Comparison of ENCODE assay signal across 27 mouse cellular contexts in the genomic region with DNA sequence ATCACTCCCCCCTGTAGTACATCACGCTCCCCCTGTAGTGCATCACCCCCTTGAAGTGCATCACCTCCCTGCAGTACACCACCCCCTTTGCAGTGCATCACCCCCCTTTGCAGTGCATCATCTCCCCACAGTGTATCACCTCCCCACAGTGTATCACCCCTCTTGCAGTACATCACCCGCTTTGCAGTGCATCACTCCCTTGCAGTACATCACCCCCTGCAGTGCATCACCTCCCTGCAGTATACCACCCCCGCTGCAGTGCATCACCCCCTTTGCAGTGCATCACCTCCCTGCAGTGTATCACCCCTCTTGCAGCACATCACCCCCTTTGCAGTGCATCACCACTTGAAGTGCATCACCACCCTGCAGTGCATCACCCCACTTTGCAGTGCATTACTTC. TPM values are rescaled to one million over a fixed set of nuclear protein-coding genes. Genes with fewer than 3 reads are reported as not detected.
DNase-seq lines count a peak whose midpoint lies in the region; ATAC-seq and TF ChIP-seq lines count a peak whose summit lies in the region.
"Had no signal": no experiment of that assay in that cellular context is flagged by ENCODE, and none has a peak within 500 bp of the region (broad histone marks: within the 10 kb centered on the region; RNA-seq: fewer than 3 reads in every experiment).

No protein-coding gene starts in this region.

- H3K4me1 ChIP-seq in heart, postnatal 0 days (ENCODE audit: control insufficient read depth, insufficient read depth), result peaks cover 23% of the 10 kb centered on the region
- peaks cover 1% of the 10 kb centered on the region for H3K4me1 ChIP-seq in heart, adult 2 months (ENCODE audit: control insufficient read depth, insufficient read depth, low read length)
- H3K4me1 ChIP-seq in midbrain, postnatal 0 days (ENCODE audit: insufficient read depth, low read length), result 0 out of 2 replicates have a peak, but pooled peaks cover 4% of the 10 kb centered on the region
- no peaks in the 10 kb centered on the region for H3K4me1 ChIP-seq in midbrain, embryonic 15.5 days
- peaks cover 22% of the 10 kb centered on the region; the same call in 1 of the 2 replicates for H3K4me1 ChIP-seq in embryonic facial prominence, embryonic 15.5 days
- 0 out of 2 replicates have a peak, but pooled peaks cover 11% of the 10 kb centered on the region for H3K4me1 ChIP-seq in hindbrain, embryonic 14.5 days (replicated peaks; ENCODE audit: control insufficient read depth, insufficient read depth, low read length)

- no peaks in the 10 kb centered on the region for H3K9me3 ChIP-seq in heart, postnatal 0 days (replicated peaks; ENCODE audit: control insufficient read depth, low read length)
- no peaks in the 10 kb centered on the region for H3K9me3 ChIP-seq in midbrain, postnatal 0 days (ENCODE audit: low read length)
- H3K9me3 ChIP-seq in midbrain, embryonic 15.5 days, result no peaks in the 10 kb centered on the region
- no peaks in the 10 kb centered on the region for H3K9me3 ChIP-seq in embryonic facial prominence, embryonic 15.5 days (replicated peaks)
- H3K9me3 ChIP-seq in hindbrain, embryonic 14.5 days (ENCODE audit: control insufficient read depth, low read length), result no peaks in the 10 kb centered on the region
- H3K9me3 ChIP-seq: heart, embryonic 15.5 days; midbrain, embryonic 10.5 days; neural tube, embryonic 12.5 days had no signal

- 0 out of 2 replicates have a peak, but pooled peaks cover 2% of the 10 kb centered on the region for H3K79me2 ChIP-seq in heart, adult 2 months (replicated peaks; ENCODE audit: control insufficient read depth, insufficient read depth, low read length)

- no peaks in the 10 kb centered on the region for H3K36me3 ChIP-seq in heart, postnatal 0 days (replicated peaks; ENCODE audit: control insufficient read depth, insufficient read depth, low read length)
- H3K36me3 ChIP-seq in heart, adult 2 months (ENCODE audit: control insufficient read depth, insufficient read depth, low read length), result no peaks in the 10 kb centered on the region
- no peaks in the 10 kb centered on the region for H3K36me3 ChIP-seq in midbrain, postnatal 0 days (ENCODE audit: insufficient read depth, low read length)
- no peaks in the 10 kb centered on the region for H3K36me3 ChIP-seq in midbrain, embryonic 15.5 days (replicated peaks)
- no peaks in the 10 kb centered on the region for H3K36me3 ChIP-seq in embryonic facial prominence, embryonic 15.5 days
- no peaks in the 10 kb centered on the region for H3K36me3 ChIP-seq in hindbrain, embryonic 14.5 days (replicated peaks; ENCODE audit: control insufficient read depth, insufficient read depth)
- H3K36me3 ChIP-seq: heart, embryonic 15.5 days; midbrain, embryonic 10.5 days; neural tube, embryonic 12.5 days had no signal

- no peak for DNase-seq in heart, postnatal 0 days (ENCODE audit: low spot score)
- DNase-seq in heart, adult 2 months, result no peak
- no peak for DNase-seq in midbrain, postnatal 0 days (ENCODE audit: low spot score)
- DNase-seq in hindbrain, embryonic 14.5 days (ENCODE audit: low spot score), result no peak
- no peak for DNase-seq in kidney, postnatal 36 days
- no peak for DNase-seq in yolk sac, embryonic 10.5 days (ENCODE audit: low spot score)
- DNase-seq: adrenal gland, postnatal 14 days; B cell, adult 2 months; cerebellum, adult 8-10 months; gastrocnemius, postnatal 25 days; heart, adult 18-20 months; kidney, postnatal 25 days; lung, embryonic 14.5 days; lung, postnatal 4 days; retina, postnatal 1 day; right cerebral cortex, postnatal 25 days; thymus, adult 2 months had no signal

- no peak for TF ChIP-seq CTCF in heart, postnatal 0 days (IDR thresholded peaks at IDR 0.05; ENCODE audit: low read depth)
- no peak for TF ChIP-seq CTCF in heart, adult 2 months (IDR thresholded peaks at IDR 0.05)
- no peak for TF ChIP-seq CTCF in midbrain, postnatal 0 days (IDR thresholded peaks at IDR 0.05)

- 0 out of 2 replicates have a peak, but pooled peaks have one; percentile 9 for ATAC-seq in heart, postnatal 0 days (ENCODE audit: insufficient read depth, low read depth)
- peak; percentile 41; the same call in 1 of the 2 replicates for ATAC-seq in midbrain, postnatal 0 days (ENCODE audit: low FRiP score)
- no peak for ATAC-seq in midbrain, embryonic 15.5 days (replicated peaks)
- 0 out of 2 replicates have a peak, but pooled peaks have one; percentile 40 for ATAC-seq in embryonic facial prominence, embryonic 15.5 days (ENCODE audit: insufficient number of reproducible peaks, low FRiP score, low TSS enrichment, low read depth)
- 0 out of 2 replicates have a peak, but pooled peaks have one; percentile 32 for ATAC-seq in hindbrain, embryonic 14.5 days (ENCODE audit: low FRiP score)
- ATAC-seq: activated CD4-positive, CD25-positive, alpha-beta regulatory T cell, adult 4 months; intestine, postnatal 0 days had no signal

- no peak overlapping the region for H3K4me2 ChIP-seq in heart, postnatal 0 days (ENCODE audit: low read depth, low read length)
- no peak overlapping the region for H3K4me2 ChIP-seq in midbrain, postnatal 0 days (ENCODE audit: low read depth, low read length, poor library complexity, severe bottlenecking)
- no peak overlapping the region for H3K4me2 ChIP-seq in midbrain, embryonic 15.5 days
- H3K4me2 ChIP-seq in embryonic facial prominence, embryonic 15.5 days (replicated peaks), result no peak overlapping the region
- no peak overlapping the region for H3K4me2 ChIP-seq in hindbrain, embryonic 14.5 days (replicated peaks)
- H3K4me2 ChIP-seq: heart, embryonic 15.5 days; lung, embryonic 14.5 days; neural tube, embryonic 12.5 days had no signal

- intact Hi-C loops in heart, adult 2 months (cut with DNase I), result no loop called here

- no peaks in the 10 kb centered on the region for H3K27me3 ChIP-seq in heart, postnatal 0 days (ENCODE audit: control insufficient read depth, insufficient read depth, low read length)
- no peaks in the 10 kb centered on the region for H3K27me3 ChIP-seq in heart, adult 2 months (ENCODE audit: control insufficient read depth, insufficient read depth, low read length)
- H3K27me3 ChIP-seq in midbrain, postnatal 0 days (ENCODE audit: insufficient read depth, low read length), result no peaks in the 10 kb centered on the region
- no peaks in the 10 kb centered on the region for H3K27me3 ChIP-seq in midbrain, embryonic 15.5 days (replicated peaks)
- no peaks in the 10 kb centered on the region for H3K27me3 ChIP-seq in embryonic facial prominence, embryonic 15.5 days
- H3K27me3 ChIP-seq in hindbrain, embryonic 14.5 days (ENCODE audit: control insufficient read depth, insufficient read depth, low read length), result no peaks in the 10 kb centered on the region
- H3K27me3 ChIP-seq: CH12.LX; heart, embryonic 15.5 days; neural tube, embryonic 12.5 days had no signal

- H3K27ac ChIP-seq in heart, postnatal 0 days (ENCODE audit: low read depth), result no peak overlapping the region
- H3K27ac ChIP-seq in heart, adult 2 months, result no peak overlapping the region
- H3K27ac ChIP-seq in midbrain, postnatal 0 days (ENCODE audit: low read depth, low read length), result no peak overlapping the region
- H3K27ac ChIP-seq in midbrain, embryonic 15.5 days, result no peak overlapping the region
- H3K27ac ChIP-seq in embryonic facial prominence, embryonic 15.5 days (replicated peaks), result no peak overlapping the region
- no peak overlapping the region for H3K27ac ChIP-seq in hindbrain, embryonic 14.5 days
- H3K27ac ChIP-seq: forebrain, embryonic 10.5 days; heart, embryonic 15.5 days; liver, embryonic 14.5 days; midbrain, embryonic 10.5 days; neural tube, embryonic 12.5 days had no signal

- TF ChIP-seq POLR2A in heart, adult 2 months (IDR thresholded peaks at IDR 0.05; ENCODE audit: insufficient read depth, low read depth, low read length), result no peak

- H3K4me3 ChIP-seq in heart, postnatal 0 days (ENCODE audit: low read depth, low read length), result no peak overlapping the region
- no peak overlapping the region for H3K4me3 ChIP-seq in heart, adult 2 months
- no peak overlapping the region for H3K4me3 ChIP-seq in midbrain, postnatal 0 days (ENCODE audit: low read depth, low read length)
- no peak overlapping the region for H3K4me3 ChIP-seq in midbrain, embryonic 15.5 days
- no peak overlapping the region for H3K4me3 ChIP-seq in embryonic facial prominence, embryonic 15.5 days (replicated peaks)
- H3K4me3 ChIP-seq in hindbrain, embryonic 14.5 days (replicated peaks; ENCODE audit: low read length), result no peak overlapping the region
- H3K4me3 ChIP-seq: forebrain, embryonic 10.5 days; heart, embryonic 15.5 days; midbrain, embryonic 10.5 days; neural tube, embryonic 12.5 days had no signal

- 96% methylated on average over 3 of the region's 3 CpGs for WGBS in heart, postnatal 0 days
- WGBS in heart, adult 2 months, result 94% methylated on average over 3 of the region's 3 CpGs
- WGBS in midbrain, postnatal 0 days, result 98% methylated on average over 3 of the region's 3 CpGs
- WGBS in midbrain, embryonic 15.5 days, result 93% methylated on average over 3 of the region's 3 CpGs
- WGBS in embryonic facial prominence, embryonic 15.5 days, result 91% methylated on average over 3 of the region's 3 CpGs
- WGBS in hindbrain, embryonic 14.5 days, result 89% methylated on average over 3 of the region's 3 CpGs

- TF ChIP-seq EP300 in heart, postnatal 0 days (IDR thresholded peaks at IDR 0.05; ENCODE audit: low read depth), result no peak
- TF ChIP-seq EP300 in heart, adult 2 months (IDR thresholded peaks at IDR 0.05; ENCODE audit: insufficient read depth, low read depth, low read length), result no peak

- no peak overlapping the region for H3K9ac ChIP-seq in heart, postnatal 0 days (replicated peaks; ENCODE audit: low read depth, low read length)
- H3K9ac ChIP-seq in heart, adult 2 months (ENCODE audit: low read depth, low read length), result no peak overlapping the region
- H3K9ac ChIP-seq in midbrain, postnatal 0 days (replicated peaks; ENCODE audit: low read length, poor library complexity, severe bottlenecking), result no peak overlapping the region
- no peak overlapping the region for H3K9ac ChIP-seq in midbrain, embryonic 15.5 days
- H3K9ac ChIP-seq in embryonic facial prominence, embryonic 15.5 days, result no peak overlapping the region
- H3K9ac ChIP-seq in hindbrain, embryonic 14.5 days, result no peak overlapping the region
- H3K9ac ChIP-seq: heart, embryonic 15.5 days; liver, embryonic 14.5 days; lung, embryonic 14.5 days; neural tube, embryonic 12.5 days had no signal

RNA-seq across cellular contexts. Expression of a gene that starts 22.2 kb away (rescaled TPM):
- total RNA-seq in heart, postnatal 0 days (2014; rRNA removed; ENCODE audit: low replicate concordance), result 43.8 and 70.3 TPM in 2 replicates
- 14.7 and 17.7 TPM in 2 replicates for polyA plus RNA-seq in heart, postnatal 0 days (2015; fragmentation: Nextera tagmentation; extraction: Ambion mirVana)
- total RNA-seq in heart, adult 2 months (2021), result 10 to 100 TPM; 13.3 to 13.8 TPM
- polyA plus RNA-seq in heart, adult 2 months (2012; rRNA removed), result 21.5 and 26.6 TPM in 2 replicates
- total RNA-seq in midbrain, postnatal 0 days (2014; rRNA removed), result 19.1 and 38.6 TPM in 2 replicates
- polyA plus RNA-seq in midbrain, postnatal 0 days (2015; fragmentation: Nextera tagmentation; extraction: Ambion mirVana), result 4.2 and 4.6 TPM in 2 replicates
- 5.2 and 6.6 TPM in 2 replicates for polyA plus RNA-seq in midbrain, embryonic 15.5 days (2015; fragmentation: Nextera tagmentation; extraction: Ambion mirVana)
- 17.5 and 19.5 TPM in 2 replicates for polyA plus RNA-seq in embryonic facial prominence, embryonic 15.5 days (2015; fragmentation: Nextera tagmentation; extraction: Ambion mirVana)
- polyA plus RNA-seq in hindbrain, embryonic 14.5 days (2014; fragmentation: Nextera tagmentation; extraction: Ambion mirVana), result 6.4 and 7.0 TPM in 2 replicates
